Mouse (Mus musculus): ENCODE measurements around the gene Atg2a.
A peak's percentile ranks its signal among the peaks of the same experiment; 100 is the strongest.
"Not testable (repeated sequence)": the region's sequence is repeated elsewhere in the genome, so short reads cannot be mapped to it uniquely, and the experiment has no call there.

Gene Atg2a

GRCm38 (mm10) chr19:6299450-6300267 is 58.2 kb downstream of the Atg2a start:
- no peak for DNase-seq

GRCm38 (mm10) chr19:6300402-6300841 is 59.0 kb downstream of the Atg2a start:
- DNase-seq = no peak

- DNase-seq = no peak
Observed at GRCm38 (mm10) chr19:6302114-6302513, 60.6 kb downstream of the Atg2a start.

- peak; percentile 29 to 63 for DNase-seq
Observed at GRCm38 (mm10) chr19:6302522-6302921, 61.1 kb downstream of the Atg2a start.

- DNase-seq = no peak
Observed at GRCm38 (mm10) chr19:6303831-6304230, 62.4 kb downstream of the Atg2a start.

GRCm38 (mm10) chr19:6304787-6305516 is 63.5 kb downstream of the Atg2a start:
- peak; percentile 84 to 89 for DNase-seq

GRCm38 (mm10) chr19:6305517-6306115 is 64.1 kb downstream of the Atg2a start:
- DNase-seq = no peak

- DNase-seq = peak; percentile 92
Observed at GRCm38 (mm10) chr19:6306137-6306551, 64.7 kb downstream of the Atg2a start, which contains the start of gene Cdc42bpg. Gene Cdc42bpg (plus strand): TSS chr19:6306456.

GRCm38 (mm10) chr19:6306586-6306985 is 65.1 kb downstream of the Atg2a start:
- peak; percentile 74 to 82 for DNase-seq

- no peak for DNase-seq
Observed at GRCm38 (mm10) chr19:6307733-6308531, 66.5 kb downstream of the Atg2a start.

GRCm38 (mm10) chr19:6310181-6310580 is 68.7 kb downstream of the Atg2a start:
- DNase-seq = no peak

- not testable (repeated sequence) for DNase-seq
Observed at GRCm38 (mm10) chr19:6311783-6312182, 70.3 kb downstream of the Atg2a start.
